Mouse (Mus musculus) layer of hippocampus, adult 11-12 months (tissue): ENCODE results near the gene Raph1.
"Not testable (repeated sequence)": the region's sequence is repeated elsewhere in the genome, so short reads cannot be mapped to it uniquely, and the experiment has no call there.

Experiments used
- DNase-seq: peaks from one replicate; pipeline ENCODE4 v3.0.0; 2022; ENCODE audit warnings: low spot score

The Raph1 gene

GRCm38 (mm10) chr1:60565270-60565920 lies 1.5 kb downstream of the Raph1 start:
- DNase-seq = no peak

GRCm38 (mm10) chr1:60564691-60565090 lies 2.2 kb downstream of the Raph1 start:
- no peak for DNase-seq

GRCm38 (mm10) chr1:60563021-60563420 lies 3.9 kb downstream of the Raph1 start:
- DNase-seq = no peak

- DNase-seq = no peak
Measured at GRCm38 (mm10) chr1:60543681-60544080, 23.2 kb downstream of the Raph1 start.

GRCm38 (mm10) chr1:60539272-60539671 lies 27.6 kb downstream of the Raph1 start:
- no peak for DNase-seq

- no peak for DNase-seq
Measured at GRCm38 (mm10) chr1:60534932-60535331, 32.0 kb downstream of the Raph1 start.

GRCm38 (mm10) chr1:60530636-60531035 lies 36.3 kb downstream of the Raph1 start:
- DNase-seq = no peak

GRCm38 (mm10) chr1:60530107-60530506 lies 36.8 kb downstream of the Raph1 start:
- DNase-seq = no peak

- DNase-seq = no peak
Measured at GRCm38 (mm10) chr1:60510584-60510983, 56.3 kb downstream of the Raph1 start.

GRCm38 (mm10) chr1:60503456-60503855 lies 63.4 kb downstream of the Raph1 start:
- no peak for DNase-seq

GRCm38 (mm10) chr1:60493421-60493820 lies 73.5 kb downstream of the Raph1 start:
- DNase-seq = no peak

- no peak for DNase-seq
Measured at GRCm38 (mm10) chr1:60492404-60492803, 74.5 kb downstream of the Raph1 start.

GRCm38 (mm10) chr1:60490510-60490909 lies 76.4 kb downstream of the Raph1 start:
- no peak for DNase-seq

- no peak for DNase-seq
Measured at GRCm38 (mm10) chr1:60489660-60490059, 77.2 kb downstream of the Raph1 start.

GRCm38 (mm10) chr1:60488635-60489034 lies 78.3 kb downstream of the Raph1 start:
- no peak for DNase-seq

GRCm38 (mm10) chr1:60485649-60486048 lies 81.3 kb downstream of the Raph1 start:
- no peak for DNase-seq

GRCm38 (mm10) chr1:60482881-60483280 lies 84.0 kb downstream of the Raph1 start:
- DNase-seq = no peak

- no peak for DNase-seq
Measured at GRCm38 (mm10) chr1:60481561-60481960, 85.3 kb downstream of the Raph1 start.

GRCm38 (mm10) chr1:60470541-60470940 lies 96.4 kb downstream of the Raph1 start:
- no peak for DNase-seq

GRCm38 (mm10) chr1:60469491-60469890 lies 97.4 kb downstream of the Raph1 start:
- no peak for DNase-seq

- DNase-seq = no peak
Measured at GRCm38 (mm10) chr1:60460623-60461022, 106.3 kb downstream of the Raph1 start.

GRCm38 (mm10) chr1:60449896-60450295 lies 117.0 kb downstream of the Raph1 start:
- DNase-seq = no peak

GRCm38 (mm10) chr1:60447067-60447466 lies 119.8 kb downstream of the Raph1 start:
- no peak for DNase-seq

- DNase-seq = not testable (repeated sequence)
Measured at GRCm38 (mm10) chr1:60441438-60441837, 125.5 kb downstream of the Raph1 start.
